Mouse (Mus musculus) hematopoietic multipotent progenitor cell, adult 10-12 weeks (in vitro differentiated cells): Measurements from ENCODE around the gene Hist1h4h. TPM values are rescaled to one million over a fixed set of nuclear protein-coding genes. Genes with fewer than 3 reads are reported as not detected.

Experiments used
- polyA plus RNA-seq: library from polyadenylated mRNA; stranded (reverse); fragments of >175 nt; gene quantifications from 2 replicates; pipeline ENCODE4 v1.2.3, GENCODE M21; 2012; ENCODE audit warnings: low replicate concordance

Gene Hist1h4h
- polyA plus RNA-seq, 1 experiment: 10.6 TPM

Other genes starting within 250 kb of the Hist1h4h start
- gene Zfp322a, start 161.8 kb upstream of the Hist1h4h start, polyA plus RNA-seq: 0.58 and 1.2 TPM in 2 replicates
- 4.2 and 5.2 TPM in 2 replicates for gene Abt1, start 107.2 kb upstream of the Hist1h4h start, polyA plus RNA-seq
- 0.04 TPM in 1 of 2 replicates, not detected in the other for gene Btn1a1, start 65.1 kb upstream of the Hist1h4h start, polyA plus RNA-seq
- not detected in 2 replicates for gene Btn2a2, start 42.2 kb upstream of the Hist1h4h start, polyA plus RNA-seq
- 44.2 and 69.4 TPM in 2 replicates for gene Hist1h2af, start 2.9 kb downstream of the Hist1h4h start, polyA plus RNA-seq
- 1.6 and 7.3 TPM in 2 replicates for gene Hist1h3g, start 4.4 kb downstream of the Hist1h4h start, polyA plus RNA-seq
- 0.36 and 0.54 TPM in 2 replicates for gene Hist1h2bh, start 12.3 kb downstream of the Hist1h4h start, polyA plus RNA-seq
- 2.4 and 2.8 TPM in 2 replicates for gene Hist1h3f, start 13.0 kb downstream of the Hist1h4h start, polyA plus RNA-seq
- 3.8 and 7.2 TPM in 2 replicates for gene Hist1h4f, start 20.6 kb downstream of the Hist1h4h start, polyA plus RNA-seq
- gene Hist1h1d, start 22.2 kb downstream of the Hist1h4h start, polyA plus RNA-seq: 0.55 and 0.68 TPM in 2 replicates
- gene Hist1h3e, start 31.3 kb downstream of the Hist1h4h start, polyA plus RNA-seq: 3.2 and 3.6 TPM in 2 replicates
- 4.8 and 7.7 TPM in 2 replicates for gene Hist1h2ae, start 40.2 kb downstream of the Hist1h4h start, polyA plus RNA-seq
- 4.5 and 23.6 TPM in 2 replicates for gene Hist1h2bg, start 40.3 kb downstream of the Hist1h4h start, polyA plus RNA-seq
- gene Hist1h2bf, start 43.1 kb downstream of the Hist1h4h start, polyA plus RNA-seq: 2.0 and 4.0 TPM in 2 replicates
- 2.4 and 2.6 TPM in 2 replicates for gene Hist1h2ad, start 43.3 kb downstream of the Hist1h4h start, polyA plus RNA-seq
- 0.33 and 1.7 TPM in 2 replicates for gene Hist1h3d, start 44.7 kb downstream of the Hist1h4h start, polyA plus RNA-seq
- gene Hist1h4d, start 50.5 kb downstream of the Hist1h4h start, polyA plus RNA-seq: 12.3 and 12.6 TPM in 2 replicates
- gene Hist1h2be, start 90.1 kb downstream of the Hist1h4h start, polyA plus RNA-seq: 1.4 and 1.7 TPM in 2 replicates
- 5.6 and 11.8 TPM in 2 replicates for gene Hist1h1e, start 91.5 kb downstream of the Hist1h4h start, polyA plus RNA-seq
- 0.80 and 1.2 TPM in 2 replicates for gene Hist1h2ac, start 152.9 kb downstream of the Hist1h4h start, polyA plus RNA-seq
- 10.2 and 11.3 TPM in 2 replicates for gene Hist1h2bc, start 153.1 kb downstream of the Hist1h4h start, polyA plus RNA-seq
- gene Hist1h1t, start 164.8 kb downstream of the Hist1h4h start, polyA plus RNA-seq: not detected in 2 replicates
- gene Hist1h4c, start 167.4 kb downstream of the Hist1h4h start, polyA plus RNA-seq: 2.4 and 2.5 TPM in 2 replicates
- gene Hfe, start 179.8 kb downstream of the Hist1h4h start, polyA plus RNA-seq: 12.7 and 34.4 TPM in 2 replicates
- gene Hist1h1c, start 207.8 kb downstream of the Hist1h4h start, polyA plus RNA-seq: 26.1 and 77.9 TPM in 2 replicates
- 0.55 and 4.8 TPM in 2 replicates for gene Hist1h3c, start 214.6 kb downstream of the Hist1h4h start, polyA plus RNA-seq
- gene Hist1h2bb, start 215.7 kb downstream of the Hist1h4h start, polyA plus RNA-seq: 3.5 and 6.0 TPM in 2 replicates
- 4.8 and 6.2 TPM in 2 replicates for gene Hist1h2ab, start 220.1 kb downstream of the Hist1h4h start, polyA plus RNA-seq
- 4.0 TPM in 1 of 2 replicates, not detected in the other for gene Hist1h3b, start 221.2 kb downstream of the Hist1h4h start, polyA plus RNA-seq
- 4.4 and 10.3 TPM in 2 replicates for gene Hist1h4b, start 226.0 kb downstream of the Hist1h4h start, polyA plus RNA-seq
- 5.9 and 9.4 TPM in 2 replicates for gene Hist1h4a, start 230.2 kb downstream of the Hist1h4h start, polyA plus RNA-seq
- 1.4 and 5.7 TPM in 2 replicates for gene Hist1h3a, start 231.3 kb downstream of the Hist1h4h start, polyA plus RNA-seq
- gene Hist1h1a, start 232.6 kb downstream of the Hist1h4h start, polyA plus RNA-seq: 0.40 and 0.81 TPM in 2 replicates
- not detected in 2 replicates for gene Trim38, start 238.9 kb downstream of the Hist1h4h start, polyA plus RNA-seq